Mouse (Mus musculus): Measurements from ENCODE around the gene Ifna4. TPM values are rescaled to one million over a fixed set of nuclear protein-coding genes. Genes with fewer than 3 reads are reported as not detected.

The Ifna4 gene
- total RNA-seq, 1 experiment from 2014 or later: not detected

GRCm38 (mm10) chr4:88864599-88864998, 22.9 kb downstream of the Ifna4 start:
- peak; percentile 82 for ATAC-seq (replicated peaks; ENCODE audit: low read depth, poor library complexity, severe bottlenecking)

- ATAC-seq (replicated peaks; ENCODE audit: low read depth, poor library complexity, severe bottlenecking): peak; percentile 41
These were observed 23.4 kb downstream of the Ifna4 start for GRCm38 (mm10) chr4:88865011-88865569.

- ATAC-seq (replicated peaks; ENCODE audit: low read depth, poor library complexity, severe bottlenecking): peak; percentile 62
These were observed 25.8 kb downstream of the Ifna4 start for GRCm38 (mm10) chr4:88867366-88867925.

- peak; percentile 36 for ATAC-seq (replicated peaks; ENCODE audit: low read depth, poor library complexity, severe bottlenecking)
These were observed 26.6 kb downstream of the Ifna4 start for GRCm38 (mm10) chr4:88867926-88868911.

GRCm38 (mm10) chr4:88872691-88873090, 31.0 kb downstream of the Ifna4 start:
- 0 out of 2 replicates have a peak, but pooled peaks have one; percentile 19 for ATAC-seq (replicated peaks; ENCODE audit: low read depth, poor library complexity, severe bottlenecking)

- ATAC-seq (replicated peaks; ENCODE audit: low read depth, poor library complexity, severe bottlenecking): peak; percentile 55
These were observed 33.9 kb downstream of the Ifna4 start for GRCm38 (mm10) chr4:88875435-88876095.

- ATAC-seq (replicated peaks; ENCODE audit: low read depth, poor library complexity, severe bottlenecking): no peak
These were observed 34.9 kb downstream of the Ifna4 start for GRCm38 (mm10) chr4:88876520-88876919.

GRCm38 (mm10) chr4:88878246-88878645, 36.6 kb downstream of the Ifna4 start:
- ATAC-seq (replicated peaks; ENCODE audit: low read depth, poor library complexity, severe bottlenecking): peak; percentile 96

GRCm38 (mm10) chr4:88878772-88879171, 37.1 kb downstream of the Ifna4 start:
- ATAC-seq (replicated peaks; ENCODE audit: low read depth, poor library complexity, severe bottlenecking): no peak

- no peak for ATAC-seq (replicated peaks; ENCODE audit: low read depth, poor library complexity, severe bottlenecking)
These were observed 38.4 kb downstream of the Ifna4 start, which contains the start of gene Ifne for GRCm38 (mm10) chr4:88880101-88880500. Ifne (minus strand) TSS chr4:88880201.

GRCm38 (mm10) chr4:88888236-88888635, 46.6 kb downstream of the Ifna4 start:
- peak; percentile 71 for ATAC-seq (replicated peaks; ENCODE audit: low read depth, poor library complexity, severe bottlenecking)

Other genes starting within 250 kb of the Ifna4 start
- gene Ifna9, start 249.5 kb upstream of the Ifna4 start, total RNA-seq (2017): not detected in 2 replicates
- not detected in 2 replicates for gene Ifna12, start 238.5 kb upstream of the Ifna4 start, total RNA-seq (2017)
- not detected in 2 replicates for gene C87499, start 207.4 kb upstream of the Ifna4 start, total RNA-seq (2017)
- gene Ifna13, start 197.4 kb upstream of the Ifna4 start, total RNA-seq (2017): not detected in 2 replicates
- gene Ifna16, start 164.9 kb upstream of the Ifna4 start, total RNA-seq (2017): not detected in 2 replicates
- gene Ifna2, start 157.9 kb upstream of the Ifna4 start, total RNA-seq (2017): not detected in 2 replicates
- not detected in 2 replicates for gene Ifnab, start 150.5 kb upstream of the Ifna4 start, total RNA-seq (2017)
- 2.9 TPM in 1 of 2 replicates, not detected in the other for gene Gm26566, start 120.1 kb upstream of the Ifna4 start, total RNA-seq (2017)
- 91.1 and 99.9 TPM in 2 replicates for gene Klhl9, start 119.4 kb upstream of the Ifna4 start, total RNA-seq (2017)
- not detected in 2 replicates for gene Gm13271, start 87.0 kb upstream of the Ifna4 start, total RNA-seq (2017)
- not detected in 2 replicates for gene Gm13283, start 81.7 kb upstream of the Ifna4 start, total RNA-seq (2017)
- gene Gm13290, start 68.0 kb upstream of the Ifna4 start, total RNA-seq (2017): not detected in 2 replicates
- gene Gm13289, start 64.9 kb upstream of the Ifna4 start, total RNA-seq (2017): not detected in 2 replicates
- gene Gm13272, start 62.0 kb upstream of the Ifna4 start, total RNA-seq (2017): not detected in 2 replicates
- gene Ifnz, start 59.7 kb upstream of the Ifna4 start, total RNA-seq (2017): not detected in 2 replicates
- gene Gm13276, start 56.2 kb upstream of the Ifna4 start, total RNA-seq (2017): not detected in 2 replicates
- gene Gm13277, start 53.2 kb upstream of the Ifna4 start, total RNA-seq (2017): not detected in 2 replicates
- gene Gm13278, start 50.3 kb upstream of the Ifna4 start, total RNA-seq (2017): not detected in 2 replicates
- gene Gm13275, start 47.4 kb upstream of the Ifna4 start, total RNA-seq (2017): not detected in 2 replicates
- gene Gm13279, start 44.5 kb upstream of the Ifna4 start, total RNA-seq (2017): not detected in 2 replicates
- gene Gm13285, start 42.2 kb upstream of the Ifna4 start, total RNA-seq (2017): not detected in 2 replicates
- not detected in 2 replicates for gene Gm13287, start 38.6 kb upstream of the Ifna4 start, total RNA-seq (2017)
- gene Gm13288, start 36.3 kb upstream of the Ifna4 start, total RNA-seq (2017): not detected in 2 replicates
- not detected in 2 replicates for gene Ifna7, start 25.6 kb upstream of the Ifna4 start, total RNA-seq (2017)
- gene Ifna11, start 21.9 kb upstream of the Ifna4 start, total RNA-seq (2017): not detected in 2 replicates
- gene Ifna6, start 14.4 kb upstream of the Ifna4 start, total RNA-seq (2017): not detected in 2 replicates
- not detected in 2 replicates for gene Ifna5, start 6.3 kb upstream of the Ifna4 start, total RNA-seq (2017)
- not detected in 2 replicates for gene Ifna1, start 8.2 kb downstream of the Ifna4 start, total RNA-seq (2017)
- gene Ifne, start 38.3 kb downstream of the Ifna4 start, total RNA-seq (2017): not detected in 2 replicates

All from common myeloid progenitor, adult 5-6 weeks (primary cell).